Mouse (Mus musculus) G1E (cell line): Measurements from ENCODE around the gene Pofut1. TPM values are rescaled to one million over a fixed set of nuclear protein-coding genes. Genes with fewer than 3 reads are reported as not detected.

Experiments
- ATAC-seq: 2 replicates; pipeline ENCODE4 v1.8.0; 2016; ENCODE audit warnings: mild to moderate bottlenecking; ENCODE audit not compliant: insufficient number of reproducible peaks, poor library complexity, low FRiP score, severe bottlenecking; ENCODE audit errors: extremely low read depth
- DNase-seq: peaks from one replicate; pipeline ENCODE4 v3.0.0; 2012; ENCODE audit warnings: low spot score
- H3K27me3 ChIP-seq: 2 replicates; pipeline ENCODE4 v1.6.1; 2012; ENCODE audit warnings: mild to moderate bottlenecking, low read length, inconsistent platforms; ENCODE audit not compliant: insufficient read depth
- H3K36me3 ChIP-seq: replicated peaks from 2 replicates; pipeline ENCODE3; 2012; ENCODE audit warnings: mild to moderate bottlenecking, inconsistent platforms
- H3K4me1 ChIP-seq: 2 replicates; pipeline ENCODE4 v1.6.1; 2012; ENCODE audit warnings: low read depth, low read length, inconsistent platforms, mixed read lengths; ENCODE audit not compliant: insufficient read depth
- H3K4me3 ChIP-seq: 2 replicates; pipeline ENCODE4 v1.5.1; 2012; ENCODE audit warnings: low read depth, mild to moderate bottlenecking, inconsistent platforms, low read length, moderate library complexity, mixed read lengths
- H3K9me3 ChIP-seq: replicated peaks from 2 replicates; pipeline ENCODE4 v1.6.1; 2012; ENCODE audit warnings: inconsistent platforms
- CTCF ChIP-seq: IDR thresholded peaks from 2 replicates; pipeline ENCODE4 v1.5.1; 2012; ENCODE audit warnings: low read depth, low read length, inconsistent platforms, mixed read lengths
- GATA1 ChIP-seq: IDR thresholded peaks from 2 replicates; pipeline ENCODE4 v1.6.1; 2012; ENCODE audit warnings: borderline replicate concordance, low read length, inconsistent platforms, mixed read lengths
- GATA2 ChIP-seq: IDR thresholded peaks from 2 replicates; pipeline ENCODE4 v1.6.1; 2012; ENCODE audit warnings: low read depth, low read length, inconsistent platforms, borderline replicate concordance
- POLR2AphosphoS5 ChIP-seq: IDR thresholded peaks from 2 replicates; pipeline ENCODE4 v1.6.1; 2012; ENCODE audit warnings: low read depth, low read length, inconsistent platforms; ENCODE audit not compliant: insufficient replicate concordance
- TAL1 ChIP-seq: conservative IDR thresholded peaks from 2 replicates; pipeline ENCODE4 v1.6.1; 2012; ENCODE audit warnings: low read depth, low read length, inconsistent platforms, mixed read lengths
- polyA plus RNA-seq: library from polyadenylated mRNA; stranded (reverse); fragments of >175 nt; gene quantifications from 2 replicates; pipeline ENCODE4 v1.2.3, GENCODE M21; 2012
- total RNA-seq, 2 experiments: library from RNA; stranded (forward) in 1 of 2; stranded (reverse) in 1 of 2; fragments of 200-1000 nt in 1 of 2; fragments of >200 nt in 1 of 2; fragmentation: Nextera tagmentation in 1 of 2; gene quantifications; 2 replicates each; pipeline ENCODE4 v1.2.3; 2014 to 2017

Pofut1 gene
- total and polyA plus RNA-seq, 3 experiments = 11.2 to 33.7 (median 30.0) TPM

GRCm38 (mm10) chr2:153295196-153295595 is 53.9 kb downstream of the Pofut1 start:
- Histone ChIP-seq H3K4me1 (peaks cover 71% of the 10 kb centered on the region), H3K9me3 (no peaks in the 10 kb centered on the region), H3K27me3 (no peaks in the 10 kb centered on the region), H3K4me3 (no peak overlapping the region), H3K36me3 (peaks cover 64% of the 10 kb centered on the region)
- ATAC-seq (no peak), DNase-seq (no peak)
- TF ChIP-seq CTCF = no peak
- TF ChIP-seq GATA2 = no peak
- TF ChIP-seq TAL1 = no peak
- no peak for TF ChIP-seq GATA1
- TF ChIP-seq POLR2AphosphoS5 = no peak

- TF ChIP-seq TAL1 = no peak
- TF ChIP-seq GATA2 = no peak
- no peak for TF ChIP-seq POLR2AphosphoS5
- TF ChIP-seq CTCF = no peak
- no peak for TF ChIP-seq GATA1
- peaks cover 49% of the 10 kb centered on the region for H3K4me1 ChIP-seq
- ATAC-seq = no peak
These were observed 56.4 kb downstream of the Pofut1 start for GRCm38 (mm10) chr2:153297771-153298170.

GRCm38 (mm10) chr2:153298460-153298859 is 57.1 kb downstream of the Pofut1 start:
- Histone ChIP-seq H3K27me3 (no peaks in the 10 kb centered on the region), H3K36me3 (peaks cover 74% of the 10 kb centered on the region), H3K4me1 (peaks cover 42% of the 10 kb centered on the region), H3K4me3 (no peak overlapping the region), H3K9me3 (no peaks in the 10 kb centered on the region)
- TF ChIP-seq GATA1 = no peak
- DNase-seq (no peak), ATAC-seq (no peak)

More at GRCm38 (mm10) chr2:153297771-153298170, 56.4 kb downstream of the Pofut1 start:
- Histone ChIP-seq H3K27me3 (no peaks in the 10 kb centered on the region), H3K9me3 (no peaks in the 10 kb centered on the region), H3K36me3 (peaks cover 73% of the 10 kb centered on the region), H3K4me3 (no peak overlapping the region)
- DNase-seq = no peak

GRCm38 (mm10) chr2:153298863-153299262 is 57.5 kb downstream of the Pofut1 start:
- Histone ChIP-seq H3K9me3 (no peaks in the 10 kb centered on the region), H3K4me3 (no peak overlapping the region), H3K4me1 (peaks cover 39% of the 10 kb centered on the region), H3K27me3 (no peaks in the 10 kb centered on the region), H3K36me3 (peaks cover 74% of the 10 kb centered on the region)
- peak; percentile 51 for DNase-seq
- ATAC-seq = peak; percentile 60
- TF ChIP-seq CTCF = no peak
- TF ChIP-seq POLR2AphosphoS5 = no peak
- no peak for TF ChIP-seq GATA2
- no peak for TF ChIP-seq GATA1

GRCm38 (mm10) chr2:153301123-153301522 is 59.8 kb downstream of the Pofut1 start:
- ATAC-seq = no peak
- Histone ChIP-seq H3K36me3 (peaks cover 69% of the 10 kb centered on the region), H3K4me3 (no peak overlapping the region), H3K27me3 (no peaks in the 10 kb centered on the region), H3K9me3 (no peaks in the 10 kb centered on the region), H3K4me1 (peaks cover 32% of the 10 kb centered on the region)
- TF ChIP-seq POLR2AphosphoS5 (no peak), GATA1 (no peak), TAL1 (no peak), CTCF (no peak), GATA2 (no peak)
- no peak for DNase-seq

- H3K9me3 ChIP-seq = no peaks in the 10 kb centered on the region
- ATAC-seq = no peak
- no peak overlapping the region for H3K4me3 ChIP-seq
- no peak for TF ChIP-seq POLR2AphosphoS5
- no peak for TF ChIP-seq TAL1
- TF ChIP-seq CTCF = no peak
- TF ChIP-seq GATA1 = no peak
- no peak for TF ChIP-seq GATA2
- H3K27me3 ChIP-seq = no peaks in the 10 kb centered on the region
- DNase-seq = no peak
- H3K4me1 ChIP-seq = peaks cover 2% of the 10 kb centered on the region; the same call in 1 of the 2 replicates
- H3K36me3 ChIP-seq = peaks cover 57% of the 10 kb centered on the region
These were observed 63.9 kb downstream of the Pofut1 start for GRCm38 (mm10) chr2:153305240-153305639.

GRCm38 (mm10) chr2:153308586-153308985 is 67.3 kb downstream of the Pofut1 start:
- H3K9me3 ChIP-seq = no peaks in the 10 kb centered on the region
- ATAC-seq (no peak), DNase-seq (no peak)
- no peak for TF ChIP-seq CTCF
- no peak for TF ChIP-seq TAL1
- no peak for TF ChIP-seq POLR2AphosphoS5
- TF ChIP-seq GATA1 = no peak
- no peak for TF ChIP-seq GATA2
- peaks cover 2% of the 10 kb centered on the region; the same call in 1 of the 2 replicates for H3K4me1 ChIP-seq
- H3K36me3 ChIP-seq = peaks cover 60% of the 10 kb centered on the region
- H3K4me3 ChIP-seq = no peak overlapping the region
- no peaks in the 10 kb centered on the region for H3K27me3 ChIP-seq
